Mouse (Mus musculus) stomach, postnatal 0 days (tissue): ENCODE results near the gene Cryba4. TPM values are rescaled to one million over a fixed set of nuclear protein-coding genes. Genes with fewer than 3 reads are reported as not detected.

Source experiments
- ATAC-seq: fragments of 200-750 bp; cut with Nextera tagmentation; 2 replicates; pipeline ENCODE4 v1.8.0; 2017; ENCODE audit not compliant: low FRiP score, low TSS enrichment
- DNase-seq: peaks from one replicate; pipeline ENCODE4 v3.0.0-alpha.2; 2016; ENCODE audit warnings: low spot score
- H3K27ac ChIP-seq: fragments of 300-500 bp; sonication (generic); replicated peaks from 2 replicates; pipeline ENCODE4 v1.5.1; 2014; ENCODE audit warnings: mild to moderate bottlenecking, control low read depth
- H3K27me3 ChIP-seq: fragments of 300-500 bp; sonication (generic); 2 replicates; pipeline ENCODE4 v1.6.1; 2014; ENCODE audit warnings: low read length; ENCODE audit not compliant: control insufficient read depth, insufficient read depth
- H3K36me3 ChIP-seq: fragments of 300-500 bp; sonication (generic); 2 replicates; pipeline ENCODE4 v1.6.1; 2014; ENCODE audit warnings: low read length, mixed read lengths; ENCODE audit not compliant: control insufficient read depth, insufficient read depth
- H3K4me1 ChIP-seq: fragments of 300-500 bp; sonication (generic); replicated peaks from 2 replicates; pipeline ENCODE4 v1.6.1; 2014; ENCODE audit warnings: antibody characterized with exemption; ENCODE audit not compliant: control insufficient read depth, insufficient read depth
- H3K4me2 ChIP-seq: fragments of 300-500 bp; sonication (generic); replicated peaks from 2 replicates; pipeline ENCODE4 v1.6.1; 2014; ENCODE audit warnings: low read depth, mild to moderate bottlenecking, control low read depth, moderate library complexity
- H3K4me3 ChIP-seq: fragments of 300-500 bp; sonication (generic); 2 replicates; pipeline ENCODE4 v1.5.1; 2014; ENCODE audit warnings: low read depth, low read length, control low read depth
- H3K9ac ChIP-seq: fragments of 300-500 bp; sonication (generic); 2 replicates; pipeline ENCODE4 v1.6.1; 2014; ENCODE audit warnings: mild to moderate bottlenecking, low read length, control low read depth, mixed read lengths
- H3K9me3 ChIP-seq: fragments of 300-500 bp; sonication (generic); 2 replicates; pipeline ENCODE4 v1.6.1; 2016; ENCODE audit warnings: low read length; ENCODE audit not compliant: control insufficient read depth
- CTCF ChIP-seq: IDR thresholded peaks from 2 replicates; pipeline ENCODE4 v1.5.1; 2016; ENCODE audit warnings: antibody characterized with exemption, low read depth, mild to moderate bottlenecking, moderate library complexity
- EP300 ChIP-seq: optimal IDR thresholded peaks from 2 replicates; pipeline ENCODE3; 2016; ENCODE audit warnings: antibody characterized with exemption
- WGBS: fragments of 180-500 bp; shearing (Covaris S2); extraction: QIAGEN DNeasy Blood & Tissue Kit; methylation state at CpG from one replicate; pipeline ENCODE4 v1.1.7; 2014; 5-methylcytosine and 5-hydroxymethylcytosine counted together
- polyA plus RNA-seq: library from polyadenylated mRNA; unstranded; fragments of >200 nt; fragmentation: Nextera tagmentation; extraction: Ambion mirVana; gene quantifications from 2 replicates; pipeline ENCODE4 v1.2.1, GENCODE M21; 2015

The Cryba4 gene
- polyA plus RNA-seq, 1 experiment from 2014 or later = 2.2 TPM

DNA sequence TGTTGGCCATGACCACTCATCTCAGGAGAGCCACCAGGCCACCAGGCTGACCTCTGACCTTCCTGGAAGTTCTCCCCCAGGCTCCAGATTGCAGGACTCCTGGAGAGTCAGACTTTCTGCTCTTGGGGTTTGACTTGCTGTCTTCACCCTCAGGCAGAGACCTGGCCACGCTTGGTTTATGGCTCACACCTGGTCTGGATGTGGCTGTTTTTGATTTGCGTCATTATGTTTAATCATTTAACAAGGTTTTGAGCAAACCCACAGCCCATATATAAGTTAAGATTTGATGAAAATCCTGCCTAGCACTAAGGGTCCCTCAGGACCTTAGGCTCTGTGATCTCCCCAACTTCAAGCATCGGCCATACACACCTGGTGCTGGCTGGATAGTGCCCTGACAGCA lies 5.6 kb upstream of the Cryba4 start:
- H3K9me3 ChIP-seq = no peaks in the 10 kb centered on the region
- no peak overlapping the region for H3K9ac ChIP-seq
- H3K4me3 ChIP-seq = no peak overlapping the region
- H3K4me2 ChIP-seq = no peak overlapping the region
- no peak for ATAC-seq
- TF ChIP-seq EP300 (no peak), CTCF (no peak)
- no peaks in the 10 kb centered on the region for H3K4me1 ChIP-seq
- H3K27me3 ChIP-seq = no peaks in the 10 kb centered on the region
- WGBS = 77% methylated on average over 3 of the region's 3 CpGs
- no peak for DNase-seq
- H3K27ac ChIP-seq = no peak overlapping the region
- H3K36me3 ChIP-seq = no peaks in the 10 kb centered on the region

DNA sequence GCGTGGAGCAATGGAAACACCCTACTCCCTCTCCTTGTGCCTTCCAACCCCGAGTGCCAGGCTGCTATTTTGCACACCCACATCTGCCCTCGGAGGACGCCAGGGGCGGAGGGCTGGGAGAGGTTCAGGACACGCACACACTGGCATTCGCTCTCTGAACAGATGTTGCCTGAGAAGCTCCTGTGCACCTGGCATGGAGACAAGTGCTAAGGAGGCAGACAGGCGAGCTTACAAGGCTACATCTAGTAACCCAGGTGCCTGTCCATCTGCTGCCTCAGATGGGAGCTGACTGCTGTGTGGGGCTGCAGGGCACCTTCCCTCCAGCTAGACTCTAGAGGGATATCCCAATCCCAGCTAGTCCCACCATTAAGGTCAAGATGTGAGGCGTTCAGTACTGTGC lies 4.1 kb upstream of the Cryba4 start:
- Histone ChIP-seq H3K36me3 (no peaks in the 10 kb centered on the region), H3K4me1 (no peaks in the 10 kb centered on the region), H3K27me3 (no peaks in the 10 kb centered on the region), H3K9ac (no peak overlapping the region), H3K9me3 (no peaks in the 10 kb centered on the region), H3K27ac (no peak overlapping the region), H3K4me2 (no peak overlapping the region), H3K4me3 (no peak overlapping the region)
- DNase-seq (no peak), ATAC-seq (no peak)
- WGBS = 75% methylated on average over 9 of the region's 9 CpGs
- TF ChIP-seq EP300 (no peak), CTCF (no peak)

DNA sequence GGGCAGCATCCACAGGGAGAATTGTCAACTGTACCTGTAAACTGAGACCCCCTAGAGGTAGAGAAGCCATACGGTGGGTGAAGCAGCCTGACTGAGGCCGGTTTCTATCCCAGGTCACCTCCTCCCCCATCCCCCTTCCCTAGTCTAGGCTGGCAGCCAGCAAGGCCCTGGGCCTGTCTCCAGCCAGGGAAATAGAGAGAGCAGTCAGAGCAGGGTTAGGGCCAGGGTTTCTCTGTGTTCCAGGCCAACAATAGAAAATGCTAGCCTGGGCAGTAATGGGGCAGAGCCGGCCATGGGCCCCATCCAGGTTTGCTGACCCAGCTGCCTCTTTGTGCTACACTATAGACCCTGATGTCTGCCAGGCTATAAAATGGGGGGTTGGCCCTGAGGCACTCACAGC lies 3.1 kb upstream of the Cryba4 start, which contains the start of gene Crybb1:
TSS of gene Crybb1 (plus strand) at position 390 of the 400 bp plus-strand sequence.
- no peak within 1 kb of the TSS for H3K27ac ChIP-seq
- H3K4me3 ChIP-seq = no peak within 1 kb of the TSS
- 27% methylated on average over 3 of the region's 3 CpGs for WGBS
- DNase-seq (no peak), ATAC-seq (no peak)
- H3K9ac ChIP-seq = no peak within 1 kb of the TSS
- TF ChIP-seq EP300 (no peak), CTCF (no peak)
- H3K9me3 ChIP-seq = no peaks in the 10 kb centered on the region
- H3K36me3 ChIP-seq = no peaks in the 10 kb centered on the region
- no peak within 1 kb of the TSS for H3K4me2 ChIP-seq
- H3K4me1 ChIP-seq = no peaks in the 10 kb centered on the region
- H3K27me3 ChIP-seq = no peaks in the 10 kb centered on the region

DNA sequence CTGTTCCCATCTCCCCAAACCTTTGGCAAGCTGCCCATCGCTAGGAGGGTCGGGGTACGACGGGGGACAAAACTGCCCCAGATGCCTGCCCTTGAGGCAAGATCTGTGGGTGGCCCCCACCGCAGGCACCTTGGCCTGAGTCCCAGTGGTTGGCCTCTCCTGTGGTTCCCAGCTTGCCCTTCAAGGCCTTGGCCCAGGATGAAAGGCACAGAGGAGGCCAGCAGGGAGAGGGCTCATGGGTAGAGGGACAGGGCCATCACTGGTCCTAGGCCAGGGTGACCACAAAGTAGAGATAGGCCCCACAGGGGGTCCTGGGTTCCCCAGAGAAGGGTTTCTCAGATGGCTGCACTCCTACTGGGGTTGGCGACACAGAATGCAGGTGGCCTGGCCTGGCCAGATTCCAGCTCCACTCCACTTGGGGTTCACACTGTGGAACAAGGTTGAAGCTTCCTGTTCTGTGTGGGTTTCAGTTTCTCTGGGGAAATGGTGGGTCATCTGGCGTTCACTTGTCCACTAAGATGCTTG lies 2.0 kb upstream of the Cryba4 start:
- DNase-seq = no peak
- ATAC-seq = 0 out of 2 replicates have a peak, but pooled peaks have one; percentile 11
- Histone ChIP-seq H3K4me1 (no peaks in the 10 kb centered on the region), H3K36me3 (no peaks in the 10 kb centered on the region), H3K9ac (no peak overlapping the region), H3K4me3 (no peak overlapping the region), H3K27me3 (no peaks in the 10 kb centered on the region), H3K4me2 (no peak overlapping the region), H3K9me3 (no peaks in the 10 kb centered on the region), H3K27ac (no peak overlapping the region)
- TF ChIP-seq CTCF (no peak), EP300 (no peak)
- WGBS = 68% methylated on average over 7 of the region's 7 CpGs

DNA sequence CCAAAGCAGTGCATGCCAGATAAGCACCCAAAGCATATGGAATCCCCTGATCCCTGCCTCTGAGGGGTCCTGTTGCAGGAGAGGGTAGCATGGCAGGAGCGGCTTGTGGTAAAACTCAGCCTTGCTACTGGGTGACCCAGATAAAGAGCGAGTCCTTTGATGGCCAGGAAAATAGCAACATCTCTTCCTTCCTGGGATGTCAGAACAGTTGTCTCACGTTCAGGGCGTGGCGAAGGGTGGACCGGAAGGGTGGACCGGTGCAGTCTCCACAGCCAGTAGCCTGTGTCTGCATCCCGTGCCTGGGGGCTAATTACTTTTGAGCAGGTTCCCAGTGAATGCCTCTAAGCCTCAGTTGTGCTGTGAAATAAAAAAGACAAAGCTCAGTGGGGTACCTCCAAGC lies 851 bp upstream of the Cryba4 start:
- ATAC-seq (no peak), DNase-seq (no peak)
- Histone ChIP-seq H3K9me3 (no peaks in the 10 kb centered on the region), H3K4me1 (no peaks in the 10 kb centered on the region), H3K4me3 (no peak overlapping the region), H3K4me2 (no peak overlapping the region), H3K27ac (no peak overlapping the region), H3K27me3 (no peaks in the 10 kb centered on the region), H3K36me3 (no peaks in the 10 kb centered on the region), H3K9ac (no peak overlapping the region)
- 54% methylated on average over 8 of the region's 8 CpGs for WGBS
- TF ChIP-seq EP300 = no peak
- TF ChIP-seq CTCF = no peak

DNA sequence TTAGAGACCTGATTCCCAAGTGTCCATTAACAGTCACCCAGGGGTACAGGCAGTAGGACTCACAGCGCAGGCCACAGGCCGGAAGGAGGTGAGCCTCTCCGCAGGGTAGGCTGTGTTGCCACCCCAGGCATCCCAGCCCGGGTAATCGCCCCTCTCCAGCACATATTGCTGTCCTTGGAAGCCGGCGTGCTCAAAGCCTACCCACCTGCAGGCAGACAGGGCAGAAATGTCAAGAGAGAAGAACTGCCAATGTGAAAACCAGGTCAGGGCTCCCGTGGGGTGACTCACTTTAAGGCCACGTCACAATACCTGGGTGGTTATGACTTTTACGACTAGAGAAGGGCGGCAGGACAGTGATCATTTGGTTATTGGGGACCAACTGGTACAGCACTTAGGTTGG lies 3.2 kb downstream of the Cryba4 start:
- WGBS = 80% methylated on average over 11 of the region's 11 CpGs

More for the DNA sequence above, 3.2 kb downstream of the Cryba4 start:
- H3K36me3 ChIP-seq = no peaks in the 10 kb centered on the region
- no peak overlapping the region for H3K4me3 ChIP-seq
- H3K27ac ChIP-seq = no peak overlapping the region
- no peak overlapping the region for H3K4me2 ChIP-seq
- no peak overlapping the region for H3K9ac ChIP-seq
- H3K27me3 ChIP-seq = no peaks in the 10 kb centered on the region
- DNase-seq (no peak), ATAC-seq (no peak)
- no peaks in the 10 kb centered on the region for H3K4me1 ChIP-seq
- TF ChIP-seq EP300 (no peak), CTCF (no peak)
- no peaks in the 10 kb centered on the region for H3K9me3 ChIP-seq
